Mouse (Mus musculus) ES-Bruce4 (cell line): ENCODE results near the gene Il34. TPM values are rescaled to one million over a fixed set of nuclear protein-coding genes. Genes with fewer than 3 reads are reported as not detected.

ENCODE experiments used
- H3K27ac ChIP-seq: 2 replicates; pipeline ENCODE4 v1.5.1; 2012; ENCODE audit warnings: low read length, inconsistent platforms; ENCODE audit not compliant: insufficient read depth
- H3K27me3 ChIP-seq: 2 replicates; pipeline ENCODE4 v1.6.1; 2012; ENCODE audit warnings: mild to moderate bottlenecking, low read length, inconsistent platforms; ENCODE audit not compliant: control insufficient read depth, poor library complexity, insufficient read depth, severe bottlenecking
- H3K36me3 ChIP-seq: 2 replicates; pipeline ENCODE4 v1.6.1; 2012; ENCODE audit warnings: inconsistent platforms, mild to moderate bottlenecking, low read length, moderate library complexity; ENCODE audit not compliant: control insufficient read depth, poor library complexity, insufficient read depth, severe bottlenecking
- H3K4me1 ChIP-seq: one replicate; pipeline ENCODE4 v1.8.1; 2011; ENCODE audit warnings: low read length; ENCODE audit not compliant: control insufficient read depth, insufficient read depth
- H3K4me3 ChIP-seq: 2 replicates; pipeline ENCODE4 v1.5.1; 2011; ENCODE audit warnings: low read depth, mild to moderate bottlenecking, low read length
- H3K9ac ChIP-seq: 2 replicates; pipeline ENCODE4 v1.6.1; 2012; ENCODE audit warnings: low read depth, mild to moderate bottlenecking, inconsistent platforms; ENCODE audit not compliant: poor library complexity, severe bottlenecking
- H3K9me3 ChIP-seq: replicated peaks from 2 replicates; pipeline ENCODE4 v1.6.1; 2012; ENCODE audit warnings: mild to moderate bottlenecking, low read length, inconsistent platforms; ENCODE audit not compliant: control insufficient read depth, poor library complexity, insufficient read depth, severe bottlenecking
- CTCF ChIP-seq: IDR thresholded peaks from one replicate; pipeline ENCODE4 v1.8.1; 2011; ENCODE audit warnings: low read depth, low read length
- EP300 ChIP-seq: IDR thresholded peaks from 2 replicates; pipeline ENCODE4 v1.6.1; 2011; ENCODE audit warnings: low read depth, low read length; ENCODE audit not compliant: insufficient read depth
- POLR2A ChIP-seq: IDR thresholded peaks from one replicate; pipeline ENCODE4 v1.8.1; 2011; ENCODE audit warnings: low read length; ENCODE audit not compliant: insufficient read depth
- polyA plus RNA-seq: library from polyadenylated mRNA; stranded (reverse); fragments of >200 nt; gene quantifications from 2 replicates; pipeline ENCODE4 v1.2.4, GENCODE M21; 2011; ENCODE audit warnings: low read depth; ENCODE audit not compliant: missing spikeins, insufficient read depth, insufficient read length

The Il34 gene
- polyA plus RNA-seq, 1 experiment, result 0.34 TPM

DNA sequence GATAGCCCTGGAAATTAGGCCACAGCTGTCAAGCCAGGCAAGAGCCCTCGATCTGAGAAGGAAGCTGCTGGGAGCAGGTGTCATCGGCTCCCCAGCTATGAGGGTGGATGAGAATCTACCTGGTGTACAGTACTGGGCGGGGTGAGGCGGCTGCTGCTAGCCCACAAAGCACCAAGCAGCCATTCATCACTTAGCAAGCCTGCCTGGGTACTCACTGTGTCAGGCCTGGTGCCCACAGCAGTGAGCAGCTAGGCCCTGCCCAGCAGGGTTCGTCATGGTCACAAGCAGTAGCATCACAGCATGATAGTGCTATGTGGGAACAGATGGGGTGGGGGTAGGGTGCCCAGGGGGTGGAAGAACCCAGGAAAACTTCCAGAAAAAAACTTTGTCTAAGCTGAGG, 110.3 kb downstream of the Il34 start:
- TF ChIP-seq POLR2A (no peak), CTCF (no peak), EP300 (no peak)
- Histone ChIP-seq H3K36me3 (peaks cover 42% of the 10 kb centered on the region), H3K4me1 (no peaks in the 10 kb centered on the region), H3K9ac (no peak overlapping the region), H3K4me3 (no peak overlapping the region), H3K27me3 (no peaks in the 10 kb centered on the region), H3K9me3 (no peaks in the 10 kb centered on the region), H3K27ac (no peak overlapping the region)

GRCm38 (mm10) chr8:110694826-110695225, 110.9 kb downstream of the Il34 start:
- no peak overlapping the region for H3K27ac ChIP-seq
- peaks cover 45% of the 10 kb centered on the region for H3K36me3 ChIP-seq
- TF ChIP-seq POLR2A (no peak), CTCF (no peak), EP300 (no peak)
- no peaks in the 10 kb centered on the region for H3K4me1 ChIP-seq
- no peak overlapping the region for H3K4me3 ChIP-seq
- H3K9me3 ChIP-seq, result no peaks in the 10 kb centered on the region
- H3K27me3 ChIP-seq, result no peaks in the 10 kb centered on the region
- no peak overlapping the region for H3K9ac ChIP-seq

- Histone ChIP-seq H3K36me3 (peaks cover 45% of the 10 kb centered on the region), H3K4me1 (no peaks in the 10 kb centered on the region), H3K27ac (no peak overlapping the region), H3K9me3 (no peaks in the 10 kb centered on the region), H3K9ac (no peak overlapping the region), H3K4me3 (no peak overlapping the region), H3K27me3 (no peaks in the 10 kb centered on the region)
- TF ChIP-seq POLR2A (no peak), CTCF (no peak)
Measured at GRCm38 (mm10) chr8:110694226-110694625, 111.5 kb downstream of the Il34 start.

Other genes with a start within 250 kb of the Il34 start
- gene Vac14, start 187.3 kb downstream of the Il34 start, polyA plus RNA-seq, result 31.6 and 36.0 TPM in 2 replicates
- 7.1 and 9.5 TPM in 2 replicates for gene Mtss1l, start 84.4 kb downstream of the Il34 start, polyA plus RNA-seq
- gene Cog4, start 40.7 kb upstream of the Il34 start, polyA plus RNA-seq, result 48.2 and 50.7 TPM in 2 replicates
- gene Sf3b3, start 40.9 kb upstream of the Il34 start, polyA plus RNA-seq, result 203 and 206 TPM in 2 replicates
- 14.8 and 16.7 TPM in 2 replicates for gene Fuk, start 96.6 kb upstream of the Il34 start, polyA plus RNA-seq
- 7.1 and 8.6 TPM in 2 replicates for gene St3gal2, start 114.0 kb upstream of the Il34 start, polyA plus RNA-seq
- gene Ddx19a, start 191.9 kb upstream of the Il34 start, polyA plus RNA-seq, result 71.7 and 71.8 TPM in 2 replicates
- 23.5 and 24.8 TPM in 2 replicates for gene Ddx19b, start 225.8 kb upstream of the Il34 start, polyA plus RNA-seq
- 146 and 153 TPM in 2 replicates for gene Aars, start 227.2 kb upstream of the Il34 start, polyA plus RNA-seq